Mouse (Mus musculus): ENCODE results near the gene Zfp444.

GRCm38 (mm10) chr7:6173872-6174271 lies 1.8 kb downstream of the Zfp444 start:
- no peak for TF ChIP-seq EP300 (IDR thresholded peaks at IDR 0.05; ENCODE audit: low read depth)
- no peak for TF ChIP-seq CTCF (IDR thresholded peaks at IDR 0.05; ENCODE audit: low read depth)
